Mouse (Mus musculus): ENCODE data around the gene Zfp692.
"Not testable (repeated sequence)": the region's sequence is repeated elsewhere in the genome, so short reads cannot be mapped to it uniquely, and the experiment has no call there.

Zfp692 gene

GRCm38 (mm10) chr11:58352681-58353548, 46.0 kb downstream of the Zfp692 start:
- intact Hi-C loops (cut with DNase I): no loop called here

- intact Hi-C loops (cut with DNase I): no loop called here
Measured at GRCm38 (mm10) chr11:58353709-58354108, 46.8 kb downstream of the Zfp692 start.

- intact Hi-C loops (cut with DNase I): no loop called here
Measured at GRCm38 (mm10) chr11:58354476-58354875, 47.6 kb downstream of the Zfp692 start.

GRCm38 (mm10) chr11:58354927-58355326, 48.1 kb downstream of the Zfp692 start:
- intact Hi-C loops (cut with DNase I): no loop called here

GRCm38 (mm10) chr11:58357042-58357441, 50.2 kb downstream of the Zfp692 start:
- intact Hi-C loops (cut with DNase I): no loop called here

- intact Hi-C loops (cut with DNase I): no loop called here
Measured at GRCm38 (mm10) chr11:58357844-58358534, 51.1 kb downstream of the Zfp692 start.

GRCm38 (mm10) chr11:58362562-58362961, 55.7 kb downstream of the Zfp692 start:
- intact Hi-C loops (cut with DNase I): not testable (repeated sequence)
